Mouse (Mus musculus): ENCODE measurements around the gene Ints6. TPM values are rescaled to one million over a fixed set of nuclear protein-coding genes. Genes with fewer than 3 reads are reported as not detected.

Gene Ints6
- total RNA-seq (2021): 10 to 100 TPM; 32.6 to 43.4 TPM
- long read RNA-seq, experiment 1, full-length matches to known transcripts: 1 of 21 reads
- long read RNA-seq, experiment 1, partial matches to known transcripts: 2 of 21 reads
- long read RNA-seq, experiment 1, other reads (novel, unspliced or antisense): 18 of 21 reads
- long read RNA-seq, experiment 2, full-length matches to known transcripts: 1 of 43 reads
- long read RNA-seq, experiment 2, partial matches to known transcripts: 27 of 43 reads
- long read RNA-seq, experiment 2, other reads (novel, unspliced or antisense): 15 of 43 reads

DNA sequence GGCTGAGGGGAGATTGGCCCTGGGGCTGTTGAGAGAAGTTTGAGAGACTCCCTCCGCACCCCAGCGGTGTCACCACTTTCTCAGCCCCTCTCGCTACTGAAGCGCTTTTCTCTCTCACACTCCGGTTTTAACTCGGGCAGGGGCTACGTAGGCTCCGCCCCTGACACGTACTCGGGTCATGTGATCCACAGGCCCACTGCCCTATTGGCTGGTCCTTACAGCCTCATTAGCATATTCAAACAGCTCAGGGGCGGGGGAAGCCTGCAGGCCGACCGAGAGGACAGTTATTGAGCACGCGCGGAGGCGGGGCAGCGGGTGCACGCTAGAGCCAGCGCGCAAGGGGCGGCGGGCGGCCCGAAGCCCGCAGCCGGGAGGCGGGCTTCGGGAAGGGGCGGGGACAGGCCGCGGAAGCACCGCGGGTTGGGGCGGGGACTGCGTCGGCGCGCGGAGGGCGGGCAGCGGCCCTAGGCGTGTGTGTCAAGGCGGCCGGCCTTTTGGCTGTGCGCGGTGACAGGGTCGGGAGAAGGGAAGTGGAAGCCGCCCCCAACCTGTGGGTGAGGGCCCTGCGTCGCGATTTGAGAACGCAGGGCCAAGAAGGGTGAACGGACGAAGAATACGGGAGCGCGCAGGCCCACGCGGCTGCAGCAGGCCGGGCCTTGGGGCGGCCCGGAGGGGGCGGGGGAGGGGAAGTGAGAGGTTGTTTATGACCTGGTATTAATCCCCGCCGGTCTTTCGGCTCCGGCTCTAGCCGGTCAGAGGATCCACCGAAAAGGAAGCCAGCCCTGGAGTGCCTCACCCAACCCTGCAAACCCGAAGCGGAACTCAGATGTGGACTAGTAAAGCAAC, at the start of gene Ints6:
Gene Ints6 (minus strand): TSS at position 134 of the 846 bp plus-strand sequence.
- DNase-seq (ENCODE audit: low spot score in 2 of 2): peak; percentile 99 to 100
- intact Hi-C loops (cut with DNase I): loop anchor here (2.0 to 5.0 kb wide), 3 partner anchors 76 to 176 kb away; partner anchors contain the start of gene Wdfy2

DNA sequence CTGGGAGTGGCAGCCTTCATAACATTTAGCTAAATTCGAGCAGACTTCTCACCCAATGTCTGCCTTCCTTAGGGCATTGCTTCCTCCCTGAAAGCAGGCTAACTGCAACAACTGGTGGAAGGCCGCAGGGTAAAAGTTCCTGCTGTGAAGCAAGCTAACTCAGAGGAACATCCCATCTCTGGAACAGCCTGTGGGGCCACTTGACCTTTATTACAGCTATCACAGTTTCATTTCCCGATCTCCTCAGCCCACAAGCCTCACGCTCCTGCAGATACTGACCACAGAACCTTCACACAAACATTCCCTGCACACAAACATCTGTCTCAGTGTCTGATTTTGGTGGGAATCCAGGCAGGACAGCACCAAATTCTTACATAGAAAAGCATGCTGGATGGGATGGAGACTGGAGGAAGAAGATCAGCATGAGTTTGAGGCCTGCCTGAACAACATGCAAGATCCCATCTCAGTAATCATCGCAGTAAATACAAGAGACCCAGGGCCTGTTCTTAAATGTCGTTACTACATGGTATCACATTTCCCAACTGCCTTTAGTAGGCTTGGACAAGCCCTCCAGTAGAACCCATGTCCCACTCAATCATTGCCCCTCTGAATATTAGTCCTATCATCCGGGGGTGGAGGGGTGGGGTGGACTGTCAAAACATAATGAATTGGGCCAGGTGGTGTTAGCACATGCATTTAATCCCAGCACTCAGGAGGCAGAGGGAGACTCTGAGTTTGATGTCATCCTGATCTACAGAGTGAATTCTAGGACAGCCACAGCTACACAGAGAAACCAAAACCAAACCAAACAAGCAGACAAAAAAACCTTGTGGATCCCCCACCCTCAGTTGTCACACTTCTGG, 47.9 kb upstream of the Ints6 start:
- no peak for DNase-seq (ENCODE audit: low spot score in 2 of 2)
- intact Hi-C loops (cut with DNase I): no loop called here

DNA sequence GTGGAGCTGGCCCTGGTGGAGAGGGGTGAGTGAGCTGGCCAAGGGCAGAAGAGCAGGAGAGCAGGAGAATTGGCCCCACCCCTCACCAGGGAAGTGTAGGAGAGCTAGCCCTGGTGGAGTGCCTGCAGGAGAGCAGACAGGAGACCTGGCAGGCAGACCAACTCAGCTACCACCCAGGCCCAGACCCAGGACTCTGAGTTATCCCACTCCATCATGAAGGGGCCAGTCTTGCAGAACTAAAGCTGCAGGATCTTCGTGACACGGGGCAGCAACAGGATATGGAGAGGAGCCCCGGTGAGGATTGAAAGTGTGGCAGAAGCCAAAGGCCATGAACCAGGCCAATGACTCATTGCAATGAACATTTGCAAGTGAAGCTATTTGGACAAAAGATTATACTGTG, 46.0 kb upstream of the Ints6 start:
- intact Hi-C loops (cut with DNase I): no loop called here
- DNase-seq (ENCODE audit: low spot score in 2 of 2): no peak

DNA sequence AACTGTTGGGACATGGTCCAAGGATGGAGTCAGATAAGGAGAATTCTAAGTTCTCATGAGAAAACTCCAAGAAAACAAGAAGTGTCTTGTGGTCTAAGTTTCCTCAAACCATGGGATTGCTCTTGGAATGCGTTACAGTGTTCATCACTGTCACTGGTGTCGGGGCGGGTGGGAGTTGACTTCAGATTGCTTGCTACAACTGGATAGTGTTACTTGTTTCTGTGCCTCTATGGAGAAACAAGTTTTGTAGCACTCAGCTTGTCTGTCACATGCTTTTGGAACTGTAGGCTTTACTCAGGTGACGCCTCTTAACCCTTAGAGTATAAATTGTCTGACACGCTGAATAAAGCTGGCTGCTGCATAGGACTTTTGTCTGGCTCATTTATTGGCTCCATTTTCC, 42.2 kb upstream of the Ints6 start:
- DNase-seq (ENCODE audit: low spot score in 2 of 2): no peak
- intact Hi-C loops (cut with DNase I): no loop called here

DNA sequence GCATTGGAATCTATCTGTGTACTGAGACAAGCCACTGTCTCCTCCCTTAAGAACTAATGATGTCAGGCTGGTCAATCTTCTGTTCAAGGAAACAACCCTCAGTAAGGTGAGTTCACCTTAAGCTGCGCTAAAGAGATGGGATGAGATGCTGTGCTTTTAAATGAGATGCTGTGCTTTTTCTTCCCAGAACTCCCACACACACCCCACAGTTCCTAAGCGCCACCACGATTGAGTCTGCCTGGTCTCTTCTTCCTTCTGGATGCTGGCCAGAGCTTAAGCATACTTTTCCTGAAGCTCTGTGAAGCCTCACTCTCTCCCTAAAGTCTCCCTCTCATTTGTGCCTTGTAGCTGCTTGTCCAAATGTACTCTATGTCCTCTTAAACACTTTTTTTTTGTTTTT, 39.8 kb upstream of the Ints6 start:
- intact Hi-C loops (cut with DNase I): no loop called here
- DNase-seq (ENCODE audit: low spot score in 2 of 2): peak; percentile 51 to 52

DNA sequence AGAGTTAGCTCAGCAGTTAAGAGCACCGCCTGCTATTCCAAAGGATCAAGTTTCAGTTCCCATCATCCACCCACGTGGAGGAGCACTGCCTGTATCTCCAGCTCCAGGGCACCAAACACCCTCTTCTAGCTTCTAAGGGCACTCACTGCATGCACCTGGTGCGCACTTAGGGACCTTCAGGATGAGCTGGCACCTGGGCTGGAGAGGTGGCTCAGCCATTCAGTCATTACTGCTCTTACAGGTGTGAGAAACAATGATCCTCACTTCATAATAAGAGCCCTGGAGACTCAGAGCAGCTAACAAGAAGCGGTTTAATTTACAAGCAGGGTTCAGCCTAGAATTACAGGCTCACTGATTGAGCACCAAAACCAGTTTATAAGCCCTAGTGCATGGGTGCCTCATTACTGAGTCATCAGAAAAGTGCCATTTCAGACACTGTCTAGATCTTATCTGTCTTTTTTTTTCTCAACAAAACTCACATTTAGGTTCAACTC, 37.7 kb upstream of the Ints6 start:
- intact Hi-C loops (cut with DNase I): no loop called here
- no peak for DNase-seq (ENCODE audit: low spot score in 2 of 2)

DNA sequence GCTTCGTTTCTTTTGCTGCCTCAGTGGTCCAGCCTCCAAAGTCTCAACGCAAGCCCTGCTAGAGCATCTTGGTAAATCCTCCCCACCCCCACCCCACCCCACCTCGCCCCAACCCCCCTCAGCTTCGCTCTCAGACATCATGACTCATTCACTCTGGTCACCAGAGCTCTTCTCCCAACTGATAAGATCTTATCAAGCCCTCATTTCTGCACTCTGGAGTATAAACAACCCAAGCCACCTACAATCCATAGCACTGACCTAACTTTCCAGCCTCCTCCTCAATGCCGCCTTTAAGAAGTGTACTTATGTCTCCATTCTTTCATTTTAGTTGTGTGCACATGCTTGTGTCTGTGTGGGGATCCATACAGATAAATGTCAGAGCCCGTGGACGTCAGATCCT, 34.8 kb upstream of the Ints6 start:
- intact Hi-C loops (cut with DNase I): no loop called here
- no peak for DNase-seq (ENCODE audit: low spot score in 2 of 2)

DNA sequence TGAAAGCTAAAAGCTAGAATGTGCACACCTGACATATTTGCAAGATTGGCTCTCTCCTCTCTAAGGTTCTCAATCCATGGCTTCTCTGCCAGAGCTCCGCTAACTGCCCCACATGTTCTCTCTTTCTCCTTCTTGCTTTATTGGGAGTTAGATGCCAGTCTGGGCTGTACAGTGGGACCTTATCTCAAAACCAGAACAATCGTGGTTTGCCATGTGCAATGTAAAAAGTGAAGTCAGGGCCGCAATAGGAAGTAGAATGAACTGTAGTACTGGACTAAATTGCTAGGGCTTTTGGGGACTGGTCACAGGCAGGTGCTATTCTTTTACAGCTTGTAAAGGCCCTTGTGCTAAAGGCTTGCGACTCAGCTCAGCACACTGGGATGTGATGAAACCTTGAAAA, 28.3 kb upstream of the Ints6 start:
- no peak for DNase-seq (ENCODE audit: low spot score in 2 of 2)
- intact Hi-C loops (cut with DNase I): no loop called here

DNA sequence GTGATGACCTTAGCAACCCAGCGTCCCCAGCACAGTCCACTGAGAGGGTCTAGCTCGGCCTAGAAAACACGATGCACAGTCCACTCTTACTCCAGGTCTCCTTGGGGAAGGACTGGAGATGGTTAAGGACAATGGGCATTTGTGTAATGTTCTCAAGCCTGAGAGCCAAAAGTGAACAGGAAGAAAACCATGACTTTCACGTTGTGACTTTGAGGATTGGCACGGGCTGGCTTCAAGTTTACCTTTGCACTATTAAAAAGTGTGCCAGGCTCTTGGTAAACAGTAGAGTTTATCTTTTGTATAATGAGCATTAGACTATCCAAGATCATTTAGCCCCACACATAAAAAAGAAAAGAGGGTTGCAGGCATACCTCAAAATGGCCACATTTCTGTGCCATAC, 22.0 kb upstream of the Ints6 start:
- intact Hi-C loops (cut with DNase I): no loop called here
- no peak for DNase-seq (ENCODE audit: low spot score in 2 of 2)

DNA sequence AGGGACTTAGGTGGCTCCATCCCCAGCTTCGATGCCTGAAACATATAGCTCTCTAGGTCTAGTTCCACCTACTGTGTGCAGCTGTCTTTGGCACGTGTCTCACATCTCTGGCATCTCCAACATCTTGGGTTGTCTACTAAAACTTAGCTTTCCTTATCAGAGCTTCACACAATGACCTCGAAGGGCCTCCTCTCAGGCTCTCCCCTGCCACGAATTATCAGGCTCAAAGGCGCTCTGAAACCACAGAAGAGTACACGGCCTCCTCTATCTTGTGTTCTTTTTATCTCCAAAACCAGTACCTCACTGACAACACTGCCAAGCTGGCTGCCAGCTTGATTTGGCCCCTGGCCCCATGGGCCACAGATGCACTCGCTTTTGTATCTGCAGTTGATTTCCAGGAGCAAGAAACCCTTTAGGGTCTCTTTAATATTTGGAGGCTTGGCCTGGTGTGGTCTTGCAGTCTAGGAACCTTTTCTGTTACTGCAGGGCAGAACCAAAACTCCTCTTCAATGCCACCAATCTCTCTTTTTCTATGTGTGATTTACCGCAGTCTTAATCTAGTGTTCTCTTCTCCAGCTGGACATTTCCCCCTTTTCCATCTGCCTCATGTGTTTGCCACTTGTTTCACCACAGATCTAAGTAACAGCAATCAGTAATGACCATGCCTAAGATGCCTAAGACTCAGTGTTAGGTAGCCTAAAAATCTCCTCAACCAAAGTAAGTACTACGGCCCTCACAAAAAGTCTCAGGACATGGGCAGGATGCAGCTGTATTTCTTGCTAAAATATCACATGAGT, 19.7 kb upstream of the Ints6 start:
- intact Hi-C loops (cut with DNase I): no loop called here
- DNase-seq (ENCODE audit: low spot score in 2 of 2): no peak

DNA sequence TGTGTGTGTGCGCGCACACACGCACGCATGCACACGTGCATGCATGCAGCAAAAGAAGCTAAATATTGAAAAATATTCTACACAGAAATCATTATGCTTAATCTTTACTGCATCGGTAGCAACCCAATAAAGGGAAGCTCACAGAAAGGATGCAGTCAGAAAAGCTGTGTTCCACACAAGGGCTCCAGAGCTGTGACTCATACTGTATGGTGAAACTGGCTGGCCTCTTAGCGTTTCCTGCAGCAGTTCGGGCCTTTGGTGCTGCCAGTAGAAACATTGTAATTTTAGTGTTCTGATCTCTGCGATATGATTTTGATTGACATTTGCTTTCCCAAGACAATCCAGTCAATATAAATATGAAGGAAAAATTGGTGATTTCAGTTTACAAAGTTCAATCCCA, 17.1 kb upstream of the Ints6 start:
- intact Hi-C loops (cut with DNase I): no loop called here
- DNase-seq (ENCODE audit: low spot score in 2 of 2): no peak

DNA sequence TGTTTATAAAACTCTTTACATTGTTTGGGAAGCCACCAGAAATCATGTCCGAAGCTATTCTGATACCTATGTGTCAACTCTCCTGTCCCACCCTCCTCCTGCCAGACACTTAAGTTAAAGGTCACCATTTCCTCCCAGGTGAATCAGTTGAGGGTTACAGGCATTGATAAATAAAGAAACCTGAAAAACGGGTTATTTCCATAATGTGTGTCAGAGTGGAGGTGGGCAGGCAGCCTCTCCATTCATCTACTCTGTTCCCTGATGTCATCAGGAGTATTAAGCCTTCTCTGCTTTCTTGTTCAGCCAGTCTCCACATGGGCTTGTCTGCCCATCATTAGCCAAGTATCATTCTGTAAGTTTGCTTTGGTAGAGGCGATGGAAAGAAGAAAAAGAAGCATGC, 14.1 kb upstream of the Ints6 start:
- no peak for DNase-seq (ENCODE audit: low spot score in 2 of 2)
- intact Hi-C loops (cut with DNase I): no loop called here

DNA sequence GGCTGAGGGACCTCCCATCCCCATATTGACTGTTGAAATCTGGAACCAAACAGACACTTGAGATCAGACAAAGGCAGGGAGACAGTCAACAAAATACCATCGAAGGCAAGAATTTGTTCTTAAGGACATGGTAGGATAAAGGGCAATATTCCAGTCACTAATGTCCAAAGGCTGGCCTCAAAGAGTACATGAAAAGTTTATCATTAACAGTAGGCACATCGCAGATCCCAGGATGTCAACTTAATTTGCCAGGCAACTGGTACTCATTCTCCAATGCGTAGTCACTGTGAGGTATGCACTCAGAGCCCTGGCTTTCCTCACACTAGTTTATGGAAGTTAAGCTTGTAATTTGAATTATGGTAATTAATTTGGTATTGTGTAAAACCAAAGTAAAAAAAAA, 13.3 kb upstream of the Ints6 start:
- DNase-seq (ENCODE audit: low spot score in 2 of 2): no peak
- intact Hi-C loops (cut with DNase I): no loop called here

DNA sequence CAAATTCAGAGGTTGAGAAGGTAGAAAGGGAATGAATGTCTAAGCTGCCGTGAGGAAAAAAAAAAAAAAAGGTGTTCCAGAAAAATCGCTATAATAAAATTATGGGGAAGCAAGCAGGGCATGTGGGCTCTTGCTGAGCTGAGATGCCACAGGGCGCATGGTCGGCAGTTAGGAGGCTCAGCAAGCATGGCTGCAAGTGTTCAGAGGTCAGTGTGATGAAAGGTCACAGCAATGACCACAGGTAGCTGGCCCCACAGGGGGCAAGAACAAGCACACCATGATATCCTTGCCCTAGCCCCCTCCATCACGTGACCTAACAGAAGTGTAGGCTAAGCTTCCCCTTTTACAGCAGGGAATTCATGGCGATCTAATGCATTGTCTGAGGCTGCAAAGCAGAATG, 12.8 kb upstream of the Ints6 start:
- intact Hi-C loops (cut with DNase I): no loop called here
- DNase-seq (ENCODE audit: low spot score in 2 of 2): no peak

DNA sequence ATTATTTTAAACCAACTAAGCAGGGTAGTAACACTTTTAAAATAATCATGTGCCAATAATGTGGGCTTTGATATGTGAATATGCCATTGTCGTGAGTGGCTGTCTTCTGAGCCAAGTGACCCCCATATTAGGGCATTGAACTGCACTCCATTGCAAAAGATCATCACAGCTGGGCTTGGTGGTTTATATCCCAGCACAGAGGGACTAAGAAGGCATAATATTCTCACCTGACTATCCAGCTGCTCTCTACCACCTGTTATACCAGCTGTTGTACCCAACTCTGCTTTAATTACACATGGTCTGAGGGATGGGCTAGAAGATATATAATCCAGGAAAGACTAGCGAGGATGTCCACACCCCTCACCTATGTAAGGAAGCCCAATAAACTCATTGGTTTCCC, 4.4 kb upstream of the Ints6 start:
- intact Hi-C loops (cut with DNase I): no loop called here
- no peak for DNase-seq (ENCODE audit: low spot score in 2 of 2)

DNA sequence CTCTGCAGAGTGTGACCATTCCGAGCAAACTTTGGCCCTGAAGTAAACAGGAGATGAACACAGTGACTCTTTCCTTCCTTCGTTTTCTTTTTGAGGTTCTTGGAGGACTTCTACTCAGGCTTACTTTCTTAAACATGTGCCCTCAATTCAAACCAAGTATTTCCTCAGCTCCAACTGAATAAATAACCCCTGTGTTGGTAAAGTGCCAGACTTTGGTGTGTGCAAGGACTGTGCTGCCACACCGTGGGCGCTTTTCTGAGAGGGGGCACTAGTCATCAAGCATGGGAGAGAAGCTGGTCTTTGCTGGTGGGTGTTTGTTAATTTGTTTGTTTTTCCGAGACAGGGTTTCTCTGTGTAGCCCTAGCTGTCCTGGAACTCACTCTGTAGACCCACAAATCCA, 3.4 kb upstream of the Ints6 start:
- DNase-seq (ENCODE audit: low spot score in 2 of 2): no peak
- intact Hi-C loops (cut with DNase I): loop anchor here (5.0 kb wide), 2 partner anchors 113 to 173 kb away; no protein-coding TSS in a partner anchor

DNA sequence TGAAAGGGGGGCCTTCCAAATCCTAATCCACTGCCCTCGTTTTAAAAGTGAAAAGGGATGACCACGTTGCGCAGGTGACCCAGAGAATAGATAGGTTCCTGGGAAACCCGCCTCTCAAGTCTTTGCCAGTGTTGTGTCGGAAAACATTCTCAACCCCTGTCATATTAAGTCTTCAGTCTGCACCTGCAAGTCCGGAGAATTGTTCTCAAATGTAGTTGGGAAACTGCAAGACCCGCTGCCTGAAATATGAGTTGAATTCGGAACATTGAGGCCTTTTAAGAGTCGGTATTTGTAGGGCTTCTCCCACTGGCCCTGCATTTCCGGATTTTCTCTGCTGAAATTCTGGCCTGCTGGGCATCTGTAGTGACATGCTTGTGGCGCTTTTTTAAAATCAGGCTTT, 974 bp upstream of the Ints6 start:
- DNase-seq (ENCODE audit: low spot score in 2 of 2): peak in 1 of 2 experiments; percentile 24
- intact Hi-C loops (cut with DNase I): loop anchor here (2.0 to 5.0 kb wide), 3 partner anchors 75 to 175 kb away; partner anchors contain the start of gene Wdfy2

DNA sequence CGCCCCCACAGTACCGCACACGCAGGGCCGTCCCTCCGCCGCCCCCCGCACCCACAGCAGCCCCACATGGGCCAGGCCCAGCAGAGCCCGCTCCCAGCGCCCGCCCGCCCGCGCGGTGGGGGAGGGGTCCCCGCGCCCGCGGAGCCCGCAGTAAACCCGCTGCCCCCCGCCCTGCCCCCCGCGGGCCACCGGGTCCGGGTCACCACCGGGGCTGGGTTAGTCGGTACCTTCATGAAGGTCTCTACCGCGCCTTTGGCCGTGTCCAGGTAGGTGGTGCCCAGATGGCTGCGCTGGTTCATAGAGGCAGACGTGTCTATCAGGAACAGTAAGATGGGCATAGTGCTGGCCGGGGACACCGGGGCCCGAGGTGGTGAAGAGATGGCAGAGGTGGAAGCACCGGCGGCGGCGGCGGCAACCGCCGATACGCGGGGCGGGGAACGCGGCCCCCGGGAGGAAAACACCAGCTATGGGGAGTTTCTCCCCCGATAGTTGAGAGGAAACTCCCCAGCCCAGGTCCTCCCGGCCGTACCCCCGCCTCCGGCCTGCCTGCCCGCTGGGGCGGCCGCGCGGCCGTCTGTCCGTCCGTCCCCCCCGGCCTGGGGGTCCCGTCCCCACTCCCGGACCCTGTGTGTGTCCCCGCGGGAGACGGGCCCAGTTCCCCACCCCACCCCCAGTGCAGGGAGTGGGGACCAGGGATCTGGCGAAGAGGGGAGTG, 491 bp downstream of the Ints6 start:
- DNase-seq (ENCODE audit: low spot score in 2 of 2): peak; percentile 41 to 45
- intact Hi-C loops (cut with DNase I): loop anchor here (2.0 to 5.0 kb wide), 3 partner anchors 76 to 177 kb away; partner anchors contain the start of gene Wdfy2
